Mouse (Mus musculus) liver, embryonic 14.5 days (tissue): ENCODE measurements around the gene Olfr1396.

Experiments used
- CTCF ChIP-seq: IDR thresholded peaks from 2 replicates; pipeline ENCODE4 v1.5.1; 2016; ENCODE audit warnings: antibody characterized with exemption, low read depth, control low read depth
- EP300 ChIP-seq: IDR thresholded peaks from 2 replicates; pipeline ENCODE4 v1.6.1; 2016; ENCODE audit warnings: antibody characterized with exemption, low read depth

DNA sequence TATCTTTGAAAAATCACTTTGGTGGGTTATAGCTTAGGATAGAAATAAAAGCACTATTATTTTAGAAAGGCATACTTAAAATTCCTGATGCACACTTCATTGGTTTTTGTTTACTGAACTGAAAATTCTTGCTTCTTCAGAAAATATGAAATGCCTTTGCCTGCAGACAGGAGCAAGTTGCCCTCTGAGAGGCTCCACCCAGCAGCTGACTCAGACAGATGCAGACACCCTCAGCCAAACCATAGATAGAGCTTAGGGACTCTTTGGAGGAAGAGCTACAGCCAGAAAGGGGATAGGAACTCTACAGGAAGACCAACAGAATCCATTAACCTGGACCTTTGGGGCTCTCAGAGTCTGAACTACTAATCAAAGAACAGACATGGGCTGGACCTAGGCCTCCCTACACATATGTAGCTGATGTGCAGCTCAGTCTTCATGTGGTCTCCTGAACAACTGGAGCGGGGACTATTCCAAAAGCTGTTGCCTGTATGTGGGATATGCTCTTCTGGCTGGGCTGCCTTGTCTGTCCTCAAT lies 22.6 kb downstream of the Olfr1396 start:
- TF ChIP-seq CTCF (peak; percentile 26), EP300 (no peak)
